Mouse (Mus musculus) brain, adult 10 weeks (tissue): ENCODE results near the gene Olfr1055. TPM values are rescaled to one million over a fixed set of nuclear protein-coding genes. Genes with fewer than 3 reads are reported as not detected.

ENCODE experiments used
- polyA plus RNA-seq: library from polyadenylated mRNA; stranded (reverse); fragments of 350-450 nt; fragmentation: Illumina TruSeq; extraction: RNeasy Lipid Tissue Mini Kit (QIAGEN cat#74804); gene quantifications from one replicate; pipeline ENCODE4 v1.2.3, GENCODE M21; 2015; ENCODE audit warnings: low read depth, low replicate concordance

The Olfr1055 gene
- polyA plus RNA-seq: not detected

DNA sequence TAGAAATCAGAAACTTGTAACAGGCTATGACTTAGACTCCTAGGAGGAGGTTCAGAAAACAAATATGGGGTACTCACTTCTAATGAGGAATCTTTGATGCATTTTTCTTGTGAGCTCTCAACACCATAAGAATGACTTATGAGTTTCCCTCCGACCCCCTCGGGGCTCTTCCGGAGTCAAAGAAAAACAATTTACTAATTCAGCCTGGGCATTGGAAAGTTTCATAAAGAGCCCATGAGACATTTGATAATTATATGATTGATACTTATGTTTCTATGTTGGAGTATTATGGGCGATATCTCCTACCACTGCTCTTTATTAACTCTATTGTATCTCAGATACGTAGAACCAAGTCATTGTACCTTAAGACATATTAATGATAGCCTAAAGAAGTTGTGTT is at the start of gene Olfr1055:
Gene Olfr1055, minus strand, starts transcription at position 101 of the 400 bp plus-strand sequence.

DNA sequence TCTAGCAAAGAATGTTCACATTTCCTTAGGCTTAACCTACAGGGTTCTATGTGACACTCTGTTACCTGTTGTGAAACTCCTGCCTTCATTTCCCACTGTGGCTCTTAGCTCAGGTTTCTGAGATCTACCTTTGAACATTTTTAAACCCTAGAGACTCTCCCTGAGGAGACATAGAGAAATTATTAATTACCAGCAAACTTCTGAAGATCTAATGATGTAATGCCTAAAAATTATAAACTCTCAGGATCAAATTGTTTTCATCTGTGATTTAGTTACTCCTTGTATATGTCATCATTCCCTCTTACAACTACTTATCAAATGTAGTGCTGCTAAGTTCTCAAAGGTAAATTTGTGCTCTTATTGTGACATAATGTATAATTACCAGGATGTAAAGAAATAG is 38.4 kb upstream of the Olfr1055 start, which contains the start of gene Olfr1058:
Gene Olfr1058, minus strand, starts transcription at position 101 of the 400 bp plus-strand sequence.

DNA sequence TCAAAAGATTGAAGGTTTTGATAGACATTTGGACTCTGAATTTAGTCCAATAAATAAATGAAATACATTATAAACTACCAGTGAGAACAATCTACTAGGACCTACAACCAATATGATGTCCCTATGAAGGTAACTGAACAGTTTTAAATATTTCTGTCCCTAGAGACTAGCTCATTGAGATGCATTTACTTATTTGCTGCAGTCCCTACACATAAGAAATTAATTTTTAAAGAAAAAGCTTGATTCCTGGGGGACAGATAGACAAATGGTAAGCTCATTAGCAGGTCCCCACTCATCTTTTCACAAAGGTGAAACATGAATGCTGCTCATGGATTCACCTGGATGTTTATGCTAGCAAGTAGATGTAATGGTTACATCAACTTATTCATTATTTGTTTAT is 28.2 kb upstream of the Olfr1055 start, which contains the start of gene Olfr1057:
Gene Olfr1057, minus strand, starts transcription at position 101 of the 400 bp plus-strand sequence.

DNA sequence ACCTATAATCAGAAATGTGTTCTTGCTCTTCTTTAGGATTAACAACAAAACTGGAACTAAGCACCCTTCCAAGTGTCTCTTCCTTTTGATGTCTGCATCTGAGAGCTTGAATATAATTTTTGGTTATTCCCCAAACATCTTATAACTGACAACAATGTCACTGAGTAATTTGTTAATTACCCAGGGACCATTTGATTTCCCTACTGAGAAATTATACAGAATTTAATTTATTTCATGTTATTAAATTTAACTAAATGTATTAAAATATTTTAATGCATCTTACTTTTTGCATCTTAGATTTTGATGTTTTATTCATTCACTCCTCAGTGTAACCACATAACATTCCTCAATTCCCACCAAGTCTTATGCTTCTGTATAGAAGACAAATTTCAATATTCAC is 12.3 kb upstream of the Olfr1055 start, which contains the start of gene Olfr1056:
Gene Olfr1056, minus strand, starts transcription at position 101 of the 400 bp plus-strand sequence.

DNA sequence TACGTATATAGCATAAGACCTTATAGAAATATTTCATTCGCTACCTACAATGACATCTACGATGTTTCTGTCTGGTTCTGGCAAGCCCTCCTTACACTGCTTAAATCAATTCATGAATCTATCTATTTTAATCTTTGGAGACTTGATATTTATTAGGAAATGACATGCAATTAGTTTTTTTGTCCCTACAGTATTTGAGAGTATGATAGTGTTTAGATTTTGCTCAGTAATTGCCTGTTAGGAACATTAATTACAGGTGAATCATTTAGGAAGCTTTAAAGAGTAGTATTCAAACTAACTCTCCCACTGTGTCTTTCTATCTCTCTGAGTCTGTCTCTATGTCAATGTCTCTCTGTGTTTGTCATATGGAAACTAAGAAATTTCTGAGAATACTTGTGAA is 14.8 kb downstream of the Olfr1055 start, which contains the start of gene Olfr1054:
Gene Olfr1054, minus strand, starts transcription at position 101 of the 400 bp plus-strand sequence.

DNA sequence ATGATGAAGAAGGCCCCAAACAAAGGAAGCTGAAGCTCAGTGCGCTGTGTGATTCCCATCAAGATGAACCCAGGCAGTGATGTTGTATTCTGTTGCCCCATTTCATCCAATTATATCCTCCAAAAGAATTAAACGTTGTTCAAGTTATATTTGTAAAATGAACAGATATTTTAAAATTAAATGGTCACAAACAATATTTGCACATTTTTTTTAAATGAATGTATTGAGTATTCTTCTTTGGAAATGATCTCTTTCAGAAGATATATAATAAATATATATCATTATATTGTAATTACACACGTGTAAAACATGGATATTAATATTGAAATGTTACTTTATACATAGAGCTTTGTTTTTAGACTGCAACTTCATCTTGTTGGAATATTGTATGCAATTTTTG is 34.9 kb downstream of the Olfr1055 start, which contains the start of gene Olfr1053:
Gene Olfr1053, minus strand, starts transcription at position 101 of the 400 bp plus-strand sequence.

Other genes starting within 250 kb of the Olfr1055 start
- not detected for gene Olfr1039, start 214.4 kb downstream of the Olfr1055 start, polyA plus RNA-seq
- not detected for gene Olfr1040, start 203.6 kb downstream of the Olfr1055 start, polyA plus RNA-seq
- not detected for gene Olfr1042, start 188.4 kb downstream of the Olfr1055 start, polyA plus RNA-seq
- gene Olfr1043, start 182.8 kb downstream of the Olfr1055 start, polyA plus RNA-seq: not detected
- gene Olfr1044, start 172.5 kb downstream of the Olfr1055 start, polyA plus RNA-seq: not detected
- not detected for gene Olfr52, start 164.6 kb downstream of the Olfr1055 start, polyA plus RNA-seq
- gene Olfr1045, start 147.3 kb downstream of the Olfr1055 start, polyA plus RNA-seq: not detected
- not detected for gene Olfr1046, start 131.0 kb downstream of the Olfr1055 start, polyA plus RNA-seq
- not detected for gene Olfr1047, start 118.9 kb downstream of the Olfr1055 start, polyA plus RNA-seq
- not detected for gene Olfr1048, start 110.0 kb downstream of the Olfr1055 start, polyA plus RNA-seq
- gene Olfr1049, start 92.0 kb downstream of the Olfr1055 start, polyA plus RNA-seq: not detected
- not detected for gene Olfr1051, start 71.2 kb downstream of the Olfr1055 start, polyA plus RNA-seq
- gene Olfr1052, start 57.8 kb downstream of the Olfr1055 start, polyA plus RNA-seq: not detected
- gene Olfr1053, start 35.0 kb downstream of the Olfr1055 start, polyA plus RNA-seq: not detected
- not detected for gene Olfr1054, start 14.9 kb downstream of the Olfr1055 start, polyA plus RNA-seq
- gene Olfr1056, start 12.2 kb upstream of the Olfr1055 start, polyA plus RNA-seq: not detected
- gene Olfr1057, start 28.1 kb upstream of the Olfr1055 start, polyA plus RNA-seq: not detected
- gene Olfr1058, start 38.3 kb upstream of the Olfr1055 start, polyA plus RNA-seq: not detected
- not detected for gene Olfr1061, start 63.8 kb upstream of the Olfr1055 start, polyA plus RNA-seq
- gene Olfr1062, start 76.5 kb upstream of the Olfr1055 start, polyA plus RNA-seq: not detected
- not detected for gene Olfr1065, start 100.3 kb upstream of the Olfr1055 start, polyA plus RNA-seq
- gene Olfr1066, start 106.0 kb upstream of the Olfr1055 start, polyA plus RNA-seq: not detected
- not detected for gene Olfr228, start 137.1 kb upstream of the Olfr1055 start, polyA plus RNA-seq
- not detected for gene Olfr1076, start 158.2 kb upstream of the Olfr1055 start, polyA plus RNA-seq
- gene Olfr1079, start 192.2 kb upstream of the Olfr1055 start, polyA plus RNA-seq: not detected
- not detected for gene Olfr1080, start 208.0 kb upstream of the Olfr1055 start, polyA plus RNA-seq
- not detected for gene Olfr1082, start 248.7 kb upstream of the Olfr1055 start, polyA plus RNA-seq